Mouse (Mus musculus) liver, adult 2 months (tissue): ENCODE data around the gene Traf6. TPM values are rescaled to one million over a fixed set of nuclear protein-coding genes. Genes with fewer than 3 reads are reported as not detected.
"Not testable (repeated sequence)": the region's sequence is repeated elsewhere in the genome, so short reads cannot be mapped to it uniquely, and the experiment has no call there.

Experiments used
- DNase-seq: peaks from one replicate; pipeline ENCODE4 v3.0.0-alpha.2; 2011; ENCODE audit warnings: low read depth, low spot score; ENCODE audit errors: extremely low read depth
- H3K27ac ChIP-seq: fragments of 200-500 bp; replicated peaks from 2 replicates; pipeline ENCODE4 v1.5.1; 2012; ENCODE audit warnings: low read depth, mild to moderate bottlenecking, control low read depth, inconsistent platforms, low read length; ENCODE audit not compliant: insufficient read depth
- H3K27me3 ChIP-seq: fragments of 200-500 bp; 2 replicates; pipeline ENCODE4 v1.6.1; 2012; ENCODE audit warnings: mild to moderate bottlenecking, moderate library complexity, low read length, inconsistent platforms; ENCODE audit not compliant: control insufficient read depth, insufficient read depth
- H3K36me3 ChIP-seq: fragments of 200-500 bp; 2 replicates; pipeline ENCODE4 v1.6.1; 2012; ENCODE audit warnings: low read length, inconsistent platforms; ENCODE audit not compliant: control insufficient read depth, insufficient read depth
- H3K4me1 ChIP-seq: fragments of 200-500 bp; 2 replicates; pipeline ENCODE4 v1.6.1; 2011; ENCODE audit warnings: low read length; ENCODE audit not compliant: control insufficient read depth, insufficient read depth
- H3K4me3 ChIP-seq: fragments of 200-500 bp; 2 replicates; pipeline ENCODE4 v1.5.1; 2011; ENCODE audit warnings: low read depth, mild to moderate bottlenecking, control low read depth, low read length, moderate library complexity; ENCODE audit not compliant: insufficient read depth
- H3K79me2 ChIP-seq: fragments of 200-500 bp; 2 replicates; pipeline ENCODE4 v1.6.1; 2012; ENCODE audit warnings: inconsistent platforms, mild to moderate bottlenecking, low read length, moderate library complexity; ENCODE audit not compliant: control insufficient read depth, insufficient read depth
- H3K9ac ChIP-seq: fragments of 200-500 bp; 2 replicates; pipeline ENCODE4 v1.6.1; 2012; ENCODE audit warnings: low read depth, mild to moderate bottlenecking, control low read depth, inconsistent platforms, low read length
- CTCF ChIP-seq: fragments of 200-500 bp; IDR thresholded peaks from 2 replicates; pipeline ENCODE4 v1.5.1; 2011; ENCODE audit warnings: low read depth, low read length, control low read depth
- POLR2A ChIP-seq: fragments of 200-500 bp; IDR thresholded peaks from 2 replicates; pipeline ENCODE4 v1.6.1; 2011; ENCODE audit warnings: low read length, control low read depth; ENCODE audit not compliant: insufficient read depth; ENCODE audit errors: extremely low read depth
- WGBS: fragments of 180-500 bp; shearing (Covaris S2); methylation state at CpG from one replicate; pipeline ENCODE4 v1.1.7; 2018; 5-methylcytosine and 5-hydroxymethylcytosine counted together
- polyA plus RNA-seq: library from polyadenylated mRNA; depleted of rRNA; stranded (reverse); fragments of >200 nt; gene quantifications from 2 replicates; pipeline ENCODE4 v1.2.3, GENCODE M21; 2012
- total RNA-seq: library from RNA; depleted of rRNA; stranded (reverse); fragments of >200 nt; gene quantifications from 2 replicates; pipeline ENCODE4 v1.2.3, GENCODE M21; 2014

The Traf6 gene
- total and polyA plus RNA-seq, 2 experiments, result 6.0 to 7.7 TPM

DNA sequence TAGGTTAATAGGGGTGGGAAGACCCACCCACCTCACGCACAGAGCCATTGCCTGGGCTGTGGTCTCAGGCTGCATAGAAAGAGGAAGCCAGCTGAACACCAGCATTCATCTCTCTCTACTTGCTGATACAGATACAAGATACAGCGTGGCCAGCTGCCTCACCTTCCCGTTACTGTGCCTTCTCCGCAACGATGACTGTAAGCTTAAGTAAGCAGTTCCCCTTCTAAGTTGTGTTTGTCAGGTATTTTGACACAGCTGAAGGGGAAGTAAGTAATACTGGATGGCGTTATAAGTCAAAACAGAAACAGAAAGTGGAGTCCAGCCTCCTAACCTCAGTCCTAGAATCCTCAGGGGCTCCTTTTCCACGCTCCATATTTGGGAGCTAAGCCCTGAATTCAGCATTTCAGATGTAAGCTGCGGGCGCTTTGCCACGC lies 54.6 kb downstream of the Traf6 start:
- Histone ChIP-seq H3K79me2 (no peaks in the 10 kb centered on the region), H3K36me3 (no peaks in the 10 kb centered on the region), H3K27ac (no peak overlapping the region), H3K4me1 (peaks cover 2% of the 10 kb centered on the region; the same call in 1 of the 2 replicates), H3K4me3 (no peak overlapping the region), H3K27me3 (no peaks in the 10 kb centered on the region), H3K9ac (no peak overlapping the region)
- WGBS, result 88% methylated on average over 10 of the region's 10 CpGs
- TF ChIP-seq CTCF (no peak), POLR2A (no peak)
- DNase-seq, result peak; percentile 24

DNA sequence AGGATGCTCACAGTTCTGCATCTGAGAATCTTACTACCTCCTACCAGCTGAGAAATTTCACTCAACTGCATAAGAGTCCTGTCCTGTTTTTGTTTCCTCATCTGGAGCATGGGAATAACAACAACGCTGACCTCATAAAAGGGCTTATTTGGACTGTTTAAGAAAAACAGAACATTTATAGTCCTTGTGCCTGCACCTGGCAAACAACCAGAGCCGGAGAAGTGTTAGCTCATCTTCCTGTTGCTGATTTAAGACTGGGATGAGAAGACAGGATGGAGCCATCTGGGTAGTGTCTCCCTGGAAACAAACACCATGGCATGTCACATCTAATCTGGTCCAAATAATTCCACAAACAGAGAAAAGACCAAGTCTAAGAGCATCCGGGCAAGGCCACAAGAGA lies 55.3 kb downstream of the Traf6 start:
- Histone ChIP-seq H3K27ac (no peak overlapping the region), H3K36me3 (no peaks in the 10 kb centered on the region), H3K4me3 (no peak overlapping the region), H3K27me3 (no peaks in the 10 kb centered on the region), H3K79me2 (no peaks in the 10 kb centered on the region), H3K9ac (no peak overlapping the region), H3K4me1 (peaks cover 2% of the 10 kb centered on the region; the same call in 1 of the 2 replicates)
- DNase-seq, result peak; percentile 34
- TF ChIP-seq POLR2A (no peak), CTCF (no peak)
- whole genome bisulfite sequencing, result 73% methylated on average over 3 of the region's 3 CpGs

DNA sequence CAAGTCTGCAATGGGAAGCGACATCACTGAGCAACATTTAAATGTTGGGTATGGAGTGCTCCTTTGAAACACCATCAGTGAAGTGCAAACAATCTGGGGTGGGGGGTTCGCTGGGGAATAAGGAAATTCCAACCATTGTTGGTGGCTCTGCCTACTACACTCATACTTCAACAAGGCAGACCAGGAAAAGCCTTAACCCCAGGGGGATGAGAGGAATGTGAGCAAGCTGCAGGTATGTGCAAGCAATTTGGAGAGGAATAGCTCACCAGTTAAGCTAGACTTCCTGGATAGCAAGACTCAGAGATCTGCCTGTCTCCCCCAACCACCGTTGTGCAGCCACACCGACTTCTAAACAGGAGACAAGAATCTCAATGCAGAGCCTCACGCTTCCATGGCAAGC lies 61.7 kb downstream of the Traf6 start:
- no peak for DNase-seq
- Histone ChIP-seq H3K4me3 (no peak overlapping the region), H3K9ac (no peak overlapping the region), H3K36me3 (no peaks in the 10 kb centered on the region), H3K4me1 (no peaks in the 10 kb centered on the region), H3K27me3 (no peaks in the 10 kb centered on the region), H3K27ac (no peak overlapping the region), H3K79me2 (no peaks in the 10 kb centered on the region)
- 82% methylated on average over 5 of the region's 5 CpGs for WGBS
- TF ChIP-seq CTCF (no peak), POLR2A (no peak)

DNA sequence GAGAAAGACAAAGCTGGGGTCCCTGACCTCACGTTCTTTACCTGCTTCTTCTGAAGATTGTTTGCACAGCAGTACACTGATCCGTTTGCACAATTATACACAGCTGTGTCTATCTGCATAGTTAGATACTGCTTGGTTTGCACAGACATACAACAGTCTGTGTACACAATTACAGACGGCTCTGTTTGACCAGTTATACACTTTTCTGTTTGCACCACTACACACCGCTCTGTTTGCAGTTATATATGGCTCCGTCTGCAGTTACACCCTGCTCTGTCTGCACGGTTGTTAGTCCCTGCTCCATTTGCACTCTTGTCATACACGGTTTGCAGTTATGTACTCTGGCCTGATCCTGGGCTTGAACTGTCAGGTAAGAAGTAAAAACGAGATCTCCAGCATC lies 63.4 kb downstream of the Traf6 start:
- Histone ChIP-seq H3K4me3 (no peak overlapping the region), H3K9ac (no peak overlapping the region), H3K27me3 (no peaks in the 10 kb centered on the region), H3K36me3 (no peaks in the 10 kb centered on the region), H3K27ac (no peak overlapping the region), H3K4me1 (no peaks in the 10 kb centered on the region), H3K79me2 (no peaks in the 10 kb centered on the region)
- no peak for DNase-seq
- TF ChIP-seq POLR2A (no peak), CTCF (no peak)
- 57% methylated on average over 8 of the region's 8 CpGs for WGBS

DNA sequence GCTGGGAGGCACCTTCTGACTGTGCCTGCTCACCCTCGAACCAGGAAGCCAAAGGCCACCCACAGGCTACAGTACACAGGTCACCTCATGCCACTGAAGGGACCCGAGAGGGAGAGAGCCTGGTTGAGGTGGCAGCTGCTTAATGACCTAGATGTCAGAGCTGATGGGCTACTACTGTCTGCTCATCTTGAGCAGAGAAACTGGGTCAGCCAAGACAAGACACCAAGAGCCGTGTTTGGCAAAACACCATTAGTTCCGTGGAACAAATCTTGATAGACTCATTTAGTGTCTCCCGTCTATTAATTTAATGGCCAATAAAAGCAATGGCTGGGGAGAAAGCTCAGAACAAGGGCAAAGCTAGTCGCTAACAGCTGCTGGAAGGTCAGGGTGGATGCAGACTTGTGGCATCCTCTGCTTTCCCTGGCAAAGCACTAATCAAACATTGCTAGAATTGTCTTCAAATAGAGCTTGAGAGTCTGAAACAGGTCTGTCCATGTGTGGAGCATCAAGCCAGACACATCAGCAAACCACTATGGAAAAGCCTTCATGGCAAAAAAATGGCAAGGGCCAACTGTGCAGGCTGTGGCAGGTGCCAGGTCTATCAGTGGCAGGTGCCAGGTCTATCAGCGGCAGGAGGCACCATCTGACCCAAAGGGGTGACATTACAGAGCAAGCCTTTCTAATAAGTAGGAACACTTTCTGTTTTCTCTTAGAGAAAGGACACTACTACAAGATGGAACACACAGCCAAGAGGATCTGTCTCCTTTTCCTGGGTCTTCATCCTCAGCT lies 64.0 kb downstream of the Traf6 start:
- H3K27ac ChIP-seq, result no peak overlapping the region
- no peak overlapping the region for H3K4me3 ChIP-seq
- 77% methylated on average over 7 of the region's 7 CpGs for WGBS
- H3K27me3 ChIP-seq, result no peaks in the 10 kb centered on the region
- no peaks in the 10 kb centered on the region for H3K36me3 ChIP-seq
- H3K9ac ChIP-seq, result no peak overlapping the region
- TF ChIP-seq CTCF, result no peak
- no peaks in the 10 kb centered on the region for H3K79me2 ChIP-seq
- DNase-seq, result no peak
- no peaks in the 10 kb centered on the region for H3K4me1 ChIP-seq

DNA sequence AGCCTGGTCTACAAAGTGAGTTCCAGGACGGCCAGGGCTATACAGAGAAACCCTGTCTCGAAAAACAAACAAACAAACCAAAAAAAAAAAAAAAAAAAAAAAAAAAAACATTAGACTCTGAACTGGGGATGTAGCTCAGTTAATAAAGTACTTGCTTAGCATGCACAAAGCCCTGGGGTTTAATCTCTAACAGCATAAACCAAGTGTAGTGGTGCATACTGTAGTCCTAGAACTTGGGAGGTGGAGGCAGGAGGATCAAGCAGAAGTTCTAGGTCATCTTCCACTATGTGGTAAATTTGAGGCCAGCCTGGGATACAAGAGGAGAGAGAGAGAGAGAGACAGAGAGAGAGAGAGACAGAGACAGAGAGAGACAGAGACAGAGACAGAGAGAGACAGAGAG lies 67.4 kb downstream of the Traf6 start:
- H3K9ac ChIP-seq, H3K4me1 ChIP-seq, DNase-seq, H3K27me3 ChIP-seq, H3K27ac ChIP-seq, H3K36me3 ChIP-seq, H3K4me3 ChIP-seq, H3K79me2 ChIP-seq: not testable (repeated sequence)
- 76% methylated on average over 2 of the region's 2 CpGs for WGBS
